Comparison of ENCODE assay signal across 9 mouse cellular contexts in the genomic region with DNA sequence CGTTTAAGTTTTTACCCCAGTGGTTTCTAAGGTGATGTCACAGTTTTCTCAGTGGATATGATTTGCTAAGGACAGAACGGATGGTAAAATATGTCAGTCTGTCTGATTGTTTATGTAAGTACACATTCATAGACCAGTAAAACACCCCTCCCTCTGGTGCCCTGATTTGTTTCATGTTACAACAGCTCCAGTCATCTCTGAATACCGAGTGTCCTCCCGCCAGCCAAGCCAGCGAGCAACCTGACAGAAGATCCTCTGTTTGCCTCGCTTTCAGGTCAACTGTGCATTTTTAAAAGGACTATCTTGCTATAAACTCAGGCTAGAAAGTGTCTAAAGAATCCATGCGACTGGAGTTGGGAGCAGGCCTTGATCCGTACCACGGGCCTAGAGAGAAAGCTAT. TPM values are rescaled to one million over a fixed set of nuclear protein-coding genes. Genes with fewer than 3 reads are reported as not detected.
DNase-seq lines count a peak whose midpoint lies in the region; ATAC-seq and TF ChIP-seq lines count a peak whose summit lies in the region.
"Had no signal": no experiment of that assay in that cellular context is flagged by ENCODE, and none has a peak within 500 bp of the region (broad histone marks: within the 10 kb centered on the region; RNA-seq: fewer than 3 reads in every experiment).

No protein-coding gene starts in this region.

- TF ChIP-seq CTCF in layer of hippocampus, adult 2 months (conservative IDR thresholded peaks at IDR 0.05): no peak

- no peak overlapping the region for H3K9ac ChIP-seq in forebrain, embryonic 12.5 days
- H3K9ac ChIP-seq in forebrain, embryonic 15.5 days (replicated peaks): no peak overlapping the region
- H3K9ac ChIP-seq in embryonic facial prominence, embryonic 11.5 days (replicated peaks; ENCODE audit: low read length): no peak overlapping the region
- H3K9ac ChIP-seq in midbrain, embryonic 11.5 days (ENCODE audit: low read length): no peak overlapping the region

- H3K27ac ChIP-seq in forebrain, embryonic 12.5 days: no peak overlapping the region
- H3K27ac ChIP-seq in forebrain, embryonic 15.5 days (replicated peaks): no peak overlapping the region
- H3K27ac ChIP-seq in layer of hippocampus, adult 2 months: peak overlapping the region; percentile 93
- H3K27ac ChIP-seq in embryonic facial prominence, embryonic 11.5 days (replicated peaks; ENCODE audit: low read depth, low read length): peak overlapping the region; percentile 61; the same call in 1 of the 2 replicates
- H3K27ac ChIP-seq in midbrain, embryonic 11.5 days (ENCODE audit: low read depth, low read length): no peak overlapping the region

- WGBS in forebrain, embryonic 12.5 days: 53% methylated on average over 9 of the region's 9 CpGs
- 56% methylated on average over 9 of the region's 9 CpGs for WGBS in forebrain, embryonic 15.5 days
- WGBS in embryonic facial prominence, embryonic 11.5 days: 56% methylated on average over 9 of the region's 9 CpGs
- WGBS in midbrain, embryonic 11.5 days: 60% methylated on average over 9 of the region's 9 CpGs

- no peak for DNase-seq in layer of hippocampus, adult 2 months (ENCODE audit: low spot score in 2 of 2)
- DNase-seq in layer of hippocampus, postnatal 36 days: no peak
- no peak for DNase-seq in embryonic facial prominence, embryonic 11.5 days (ENCODE audit: low spot score)
- no peak for DNase-seq in midbrain, embryonic 11.5 days (ENCODE audit: low spot score, missing footprints)
- no peak for DNase-seq in natural killer cell, adult 2 months (ENCODE audit: low spot score in 2 of 2)
- no peak for DNase-seq in lung, postnatal 25 days (ENCODE audit: low spot score)

- no peaks in the 10 kb centered on the region for H3K9me3 ChIP-seq in forebrain, embryonic 12.5 days
- H3K9me3 ChIP-seq in forebrain, embryonic 15.5 days: no peaks in the 10 kb centered on the region
- H3K9me3 ChIP-seq in embryonic facial prominence, embryonic 11.5 days (replicated peaks; ENCODE audit: control insufficient read depth, low read length): no peaks in the 10 kb centered on the region
- H3K9me3 ChIP-seq in midbrain, embryonic 11.5 days (ENCODE audit: control insufficient read depth, low read length): peaks cover 2% of the 10 kb centered on the region; the same call in 1 of the 2 replicates

- H3K4me3 ChIP-seq in forebrain, embryonic 12.5 days (replicated peaks): no peak overlapping the region
- H3K4me3 ChIP-seq in forebrain, embryonic 15.5 days: no peak overlapping the region
- peak overlapping the region; percentile 75 for H3K4me3 ChIP-seq in layer of hippocampus, adult 2 months
- H3K4me3 ChIP-seq in embryonic facial prominence, embryonic 11.5 days (ENCODE audit: low read depth, low read length): no peak overlapping the region
- H3K4me3 ChIP-seq in midbrain, embryonic 11.5 days (ENCODE audit: low read depth, low read length): no peak overlapping the region

- no peaks in the 10 kb centered on the region for H3K36me3 ChIP-seq in forebrain, embryonic 12.5 days (replicated peaks)
- no peaks in the 10 kb centered on the region for H3K36me3 ChIP-seq in forebrain, embryonic 15.5 days
- no peaks in the 10 kb centered on the region for H3K36me3 ChIP-seq in embryonic facial prominence, embryonic 11.5 days (replicated peaks; ENCODE audit: control insufficient read depth, insufficient read depth, low read depth, low read length)
- no peaks in the 10 kb centered on the region for H3K36me3 ChIP-seq in midbrain, embryonic 11.5 days (ENCODE audit: control insufficient read depth, insufficient read depth, low read length)

- H3K4me2 ChIP-seq in forebrain, embryonic 12.5 days: peak overlapping the region; percentile 87; the same call in 1 of the 2 replicates
- no peak overlapping the region for H3K4me2 ChIP-seq in forebrain, embryonic 15.5 days (replicated peaks)
- no peak overlapping the region for H3K4me2 ChIP-seq in embryonic facial prominence, embryonic 11.5 days (ENCODE audit: low read depth, low read length)
- peak overlapping the region; percentile 63; the same call in 1 of the 2 replicates for H3K4me2 ChIP-seq in midbrain, embryonic 11.5 days

- peaks cover 10% of the 10 kb centered on the region; the same call in 1 of the 2 replicates for H3K27me3 ChIP-seq in forebrain, embryonic 12.5 days
- no peaks in the 10 kb centered on the region for H3K27me3 ChIP-seq in forebrain, embryonic 15.5 days
- no peaks in the 10 kb centered on the region for H3K27me3 ChIP-seq in embryonic facial prominence, embryonic 11.5 days (ENCODE audit: control insufficient read depth, insufficient read depth, low read length)
- no peaks in the 10 kb centered on the region for H3K27me3 ChIP-seq in midbrain, embryonic 11.5 days (ENCODE audit: control insufficient read depth, insufficient read depth, low read length)

- no peak for ATAC-seq in forebrain, embryonic 12.5 days (ENCODE audit: low FRiP score)
- ATAC-seq in forebrain, embryonic 15.5 days (replicated peaks): no peak
- ATAC-seq in embryonic facial prominence, embryonic 11.5 days (replicated peaks; ENCODE audit: insufficient number of reproducible peaks, low FRiP score, low TSS enrichment, low read depth): no peak
- no peak; the same call in 1 of the 2 replicates for ATAC-seq in midbrain, embryonic 11.5 days (ENCODE audit: low FRiP score)

- peaks cover 9% of the 10 kb centered on the region; the same call in 1 of the 2 replicates for H3K4me1 ChIP-seq in forebrain, embryonic 12.5 days
- H3K4me1 ChIP-seq in forebrain, embryonic 15.5 days: peaks cover 4% of the 10 kb centered on the region
- no peaks in the 10 kb centered on the region for H3K4me1 ChIP-seq in embryonic facial prominence, embryonic 11.5 days (ENCODE audit: control insufficient read depth, insufficient read depth, low read length)
- H3K4me1 ChIP-seq in midbrain, embryonic 11.5 days (ENCODE audit: control insufficient read depth, insufficient read depth, low read length): no peaks in the 10 kb centered on the region; the same call in 1 of the 2 replicates

RNA-seq across cellular contexts. Expression of a gene that starts 0.6 kb away (rescaled TPM):
- polyA plus RNA-seq in forebrain, embryonic 12.5 days (2016; fragmentation: Nextera tagmentation; extraction: Ambion mirVana): 1.8 and 2.1 TPM in 2 replicates
- polyA plus RNA-seq in forebrain, embryonic 15.5 days (2015; fragmentation: Nextera tagmentation; extraction: Ambion mirVana): 2.8 and 4.0 TPM in 2 replicates
- 1 to 10 TPM; 3.1 to 6.0 TPM for total RNA-seq in layer of hippocampus, adult 2 months (2021)
- 1 to 10 TPM; 4.0 to 4.2 TPM for total RNA-seq in layer of hippocampus, postnatal 36 days (2021)
- polyA plus RNA-seq in embryonic facial prominence, embryonic 11.5 days (2014; fragmentation: Nextera tagmentation; extraction: Ambion mirVana): 1.6 and 2.1 TPM in 2 replicates
- 3.2 and 4.2 TPM in 2 replicates for polyA plus RNA-seq in midbrain, embryonic 11.5 days (2014; fragmentation: Nextera tagmentation; extraction: Ambion mirVana)
- total RNA-seq: megakaryocyte progenitor cell, adult 5-6 weeks had no signal

Comparison
In these comparisons a context has a peak if more than half of its experiments do, and no peak if none do; other contexts are left out.
1. H3K4me2 ChIP-seq: peak in forebrain, embryonic 12.5 days (single experiment) and midbrain, embryonic 11.5 days (single experiment); none in forebrain, embryonic 15.5 days (single experiment) and embryonic facial prominence, embryonic 11.5 days (single experiment).
2. H3K27ac ChIP-seq: peak in layer of hippocampus, adult 2 months (single experiment) and embryonic facial prominence, embryonic 11.5 days (single experiment); none in forebrain, embryonic 12.5 days (single experiment), forebrain, embryonic 15.5 days (single experiment) and midbrain, embryonic 11.5 days (single experiment).